Mouse (Mus musculus) heart, embryonic 12.5 days (tissue): ENCODE data around the gene Cnrip1. TPM values are rescaled to one million over a fixed set of nuclear protein-coding genes. Genes with fewer than 3 reads are reported as not detected.

ENCODE experiments used
- ATAC-seq: fragments of 200-750 bp; cut with Nextera tagmentation; 2 replicates; pipeline ENCODE4 v1.8.0; 2017; ENCODE audit warnings: moderate TSS enrichment, moderate library complexity; ENCODE audit not compliant: insufficient number of reproducible peaks, low FRiP score
- H3K27ac ChIP-seq: fragments of 300-500 bp; sonication (generic); 2 replicates; pipeline ENCODE4 v1.5.1; 2016; ENCODE audit warnings: mild to moderate bottlenecking, moderate library complexity; ENCODE audit not compliant: poor library complexity, severe bottlenecking
- H3K27me3 ChIP-seq: fragments of 300-500 bp; sonication (generic); replicated peaks from 2 replicates; pipeline ENCODE4 v1.6.1; 2016; ENCODE audit warnings: mild to moderate bottlenecking, moderate library complexity
- H3K36me3 ChIP-seq: fragments of 300-500 bp; sonication (generic); 2 replicates; pipeline ENCODE4 v1.6.1; 2016; ENCODE audit warnings: mild to moderate bottlenecking, moderate library complexity
- H3K4me1 ChIP-seq: fragments of 300-500 bp; sonication (generic); replicated peaks from 2 replicates; pipeline ENCODE4 v1.6.1; 2016; ENCODE audit warnings: mild to moderate bottlenecking
- H3K4me2 ChIP-seq: fragments of 300-500 bp; sonication (generic); 2 replicates; pipeline ENCODE4 v1.6.1; 2016; ENCODE audit warnings: mild to moderate bottlenecking, moderate library complexity
- H3K4me3 ChIP-seq: fragments of 300-500 bp; sonication (generic); 2 replicates; pipeline ENCODE4 v1.5.1; 2016; ENCODE audit warnings: mild to moderate bottlenecking
- H3K9ac ChIP-seq: fragments of 300-500 bp; sonication (generic); 2 replicates; pipeline ENCODE4 v1.6.1; 2016; ENCODE audit warnings: mild to moderate bottlenecking, moderate library complexity
- H3K9me3 ChIP-seq: fragments of 300-500 bp; sonication (generic); replicated peaks from 2 replicates; pipeline ENCODE4 v1.6.1; 2016; ENCODE audit warnings: mild to moderate bottlenecking, moderate library complexity
- WGBS: fragments of 180-500 bp; shearing (Covaris S2); methylation state at CpG from one replicate; pipeline ENCODE4 v1.1.7; 2016; 5-methylcytosine and 5-hydroxymethylcytosine counted together
- polyA plus RNA-seq: library from polyadenylated mRNA; unstranded; fragments of >200 nt; fragmentation: Nextera tagmentation; extraction: Ambion mirVana; gene quantifications from 2 replicates; pipeline ENCODE4 v1.2.1, GENCODE M21; 2016

Cnrip1 gene
- polyA plus RNA-seq, 1 experiment from 2014 or later: 9.6 TPM

GRCm38 (mm10) chr11:17112419-17113090 is 61.2 kb downstream of the Cnrip1 start:
- H3K4me3 ChIP-seq: no peak overlapping the region
- no peaks in the 10 kb centered on the region for H3K4me1 ChIP-seq
- no peak overlapping the region for H3K9ac ChIP-seq
- H3K9me3 ChIP-seq: 0 out of 2 replicates have a peak, but pooled peaks cover 5% of the 10 kb centered on the region
- no peaks in the 10 kb centered on the region for H3K27me3 ChIP-seq
- H3K4me2 ChIP-seq: no peak overlapping the region
- no peak for ATAC-seq
- H3K36me3 ChIP-seq: no peaks in the 10 kb centered on the region
- H3K27ac ChIP-seq: no peak overlapping the region
- WGBS: 65% methylated on average over 1 of the region's 1 CpGs

GRCm38 (mm10) chr11:17126418-17126817 is 75.0 kb downstream of the Cnrip1 start:
- H3K27ac ChIP-seq: no peak overlapping the region
- H3K4me2 ChIP-seq: no peak overlapping the region
- no peak overlapping the region for H3K4me3 ChIP-seq
- no peaks in the 10 kb centered on the region for H3K36me3 ChIP-seq
- no peak for ATAC-seq
- H3K4me1 ChIP-seq: no peaks in the 10 kb centered on the region
- 48% methylated on average over 2 of the region's 2 CpGs for WGBS
- no peaks in the 10 kb centered on the region for H3K27me3 ChIP-seq
- no peak overlapping the region for H3K9ac ChIP-seq
- no peaks in the 10 kb centered on the region for H3K9me3 ChIP-seq

Other genes starting within 250 kb of the Cnrip1 start
- 1.1 and 1.3 TPM in 2 replicates for gene Fbxo48, start 100.2 kb upstream of the Cnrip1 start, polyA plus RNA-seq
- gene Plek, start 795 bp downstream of the Cnrip1 start, polyA plus RNA-seq: 6.0 and 7.5 TPM in 2 replicates
- 85.1 and 87.1 TPM in 2 replicates for gene Ppp3r1, start 107.7 kb downstream of the Cnrip1 start, polyA plus RNA-seq
- 21.9 and 22.4 TPM in 2 replicates for gene Wdr92, start 130.5 kb downstream of the Cnrip1 start, polyA plus RNA-seq
- gene Pno1, start 160.0 kb downstream of the Cnrip1 start, polyA plus RNA-seq: 67.8 and 74.9 TPM in 2 replicates
- gene C1d, start 206.0 kb downstream of the Cnrip1 start, polyA plus RNA-seq: 81.1 and 81.5 TPM in 2 replicates